Mouse (Mus musculus): ENCODE measurements at regions not wholly inside any gene's neighbourhood (a gene's known extent, or its start where the extent isn't known, plus 50 kb on each side); places are given as distances from the start of the nearest gene placed in this dataset.

DNA sequence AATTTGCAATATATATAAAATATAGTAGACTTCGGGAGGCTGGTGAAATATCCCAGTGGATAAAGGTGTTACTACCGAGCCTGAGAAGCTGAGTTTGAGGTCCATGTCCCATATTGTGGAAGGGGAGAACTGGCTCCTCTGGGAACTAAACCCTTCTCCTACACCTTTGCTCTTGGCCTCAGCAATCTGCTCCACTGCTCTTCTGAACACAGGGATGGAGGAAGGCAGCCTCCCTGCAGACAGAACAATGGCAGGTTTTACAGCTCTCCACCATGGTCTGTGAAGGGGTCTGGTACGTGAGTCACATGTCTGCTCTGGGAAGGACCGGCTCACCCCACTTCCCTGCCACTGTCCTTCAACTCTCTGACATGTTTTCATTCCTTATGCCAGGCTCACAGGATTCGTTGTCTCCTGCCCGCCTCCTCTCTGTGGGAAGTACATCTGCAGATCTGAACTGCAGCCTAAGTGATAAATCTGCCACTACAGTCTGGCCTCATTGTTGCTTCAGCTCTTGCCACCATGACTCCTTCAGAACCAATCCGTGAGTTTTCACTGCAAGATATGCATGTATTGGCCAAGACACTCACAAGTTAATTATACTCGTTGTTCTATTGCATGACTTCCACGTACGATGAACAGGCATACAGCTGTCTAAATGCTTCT lies 220.0 kb upstream of the Gm9767 start:
- no peak overlapping the region for H3K4me3 ChIP-seq
- WGBS: 58% methylated on average over 10 of the region's 10 CpGs
- ATAC-seq (ENCODE audit: insufficient number of reproducible peaks, low FRiP score, low TSS enrichment, low read depth): no peak
- H3K4me1 ChIP-seq: no peaks in the 10 kb centered on the region
- no peak overlapping the region for H3K4me2 ChIP-seq
- H3K27ac ChIP-seq: no peak overlapping the region
- H3K27me3 ChIP-seq: no peaks in the 10 kb centered on the region
- no peaks in the 10 kb centered on the region for H3K9me3 ChIP-seq
- H3K9ac ChIP-seq: no peak overlapping the region
- H3K36me3 ChIP-seq: no peaks in the 10 kb centered on the region

DNA sequence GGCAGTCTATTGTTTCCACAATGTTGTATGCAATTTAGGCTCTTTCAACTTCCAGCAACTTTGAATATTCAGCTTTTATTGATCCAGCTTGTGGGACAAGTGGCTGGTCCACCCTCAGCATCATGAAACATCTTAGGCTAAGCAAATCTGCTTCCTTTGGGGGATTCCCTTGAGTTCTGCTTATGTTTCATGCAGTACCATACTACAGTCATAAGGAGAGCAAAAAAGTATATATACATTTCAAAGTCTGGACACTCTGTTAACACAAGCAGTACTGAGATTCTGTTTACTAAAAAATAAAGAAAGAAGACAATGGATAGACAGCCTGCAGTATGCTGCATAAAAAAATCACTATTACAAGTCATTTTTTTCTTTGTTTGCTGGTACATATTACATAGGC lies 233.7 kb upstream of the Gm9767 start:
- Histone ChIP-seq H3K27ac (no peak overlapping the region), H3K4me1 (no peaks in the 10 kb centered on the region), H3K36me3 (no peaks in the 10 kb centered on the region), H3K9me3 (no peaks in the 10 kb centered on the region), H3K4me2 (no peak overlapping the region), H3K9ac (no peak overlapping the region), H3K4me3 (no peak overlapping the region), H3K27me3 (no peaks in the 10 kb centered on the region)
- ATAC-seq (ENCODE audit: insufficient number of reproducible peaks, low FRiP score, low TSS enrichment, low read depth): no peak

DNA sequence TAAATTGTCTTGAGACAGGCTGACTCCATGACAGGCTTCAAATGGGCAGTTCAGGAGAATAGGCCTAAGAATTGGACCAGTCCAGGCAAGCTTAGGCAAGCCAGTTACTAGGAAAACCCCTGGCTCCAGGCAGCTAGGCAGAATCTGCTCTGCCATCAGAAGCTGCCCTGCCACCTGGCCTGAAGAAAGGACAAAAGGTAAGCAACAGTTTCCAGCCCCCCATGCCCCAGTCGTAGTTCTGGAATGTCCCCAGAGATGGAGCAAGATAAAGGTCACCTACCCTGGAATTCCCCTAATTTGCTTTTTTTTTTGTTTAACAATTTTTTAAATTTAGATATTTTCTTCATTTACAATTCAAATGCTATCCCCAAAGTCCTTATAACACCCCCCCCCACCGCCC lies 248.8 kb upstream of the Gm9767 start:
- WGBS: 83% methylated on average over 2 of the region's 2 CpGs
- Histone ChIP-seq H3K27ac (no peak overlapping the region), H3K4me3 (no peak overlapping the region), H3K9ac (no peak overlapping the region), H3K9me3 (no peaks in the 10 kb centered on the region), H3K4me1 (no peaks in the 10 kb centered on the region), H3K27me3 (no peaks in the 10 kb centered on the region), H3K36me3 (no peaks in the 10 kb centered on the region), H3K4me2 (no peak overlapping the region)
- no peak for ATAC-seq (ENCODE audit: insufficient number of reproducible peaks, low FRiP score, low TSS enrichment, low read depth)

DNA sequence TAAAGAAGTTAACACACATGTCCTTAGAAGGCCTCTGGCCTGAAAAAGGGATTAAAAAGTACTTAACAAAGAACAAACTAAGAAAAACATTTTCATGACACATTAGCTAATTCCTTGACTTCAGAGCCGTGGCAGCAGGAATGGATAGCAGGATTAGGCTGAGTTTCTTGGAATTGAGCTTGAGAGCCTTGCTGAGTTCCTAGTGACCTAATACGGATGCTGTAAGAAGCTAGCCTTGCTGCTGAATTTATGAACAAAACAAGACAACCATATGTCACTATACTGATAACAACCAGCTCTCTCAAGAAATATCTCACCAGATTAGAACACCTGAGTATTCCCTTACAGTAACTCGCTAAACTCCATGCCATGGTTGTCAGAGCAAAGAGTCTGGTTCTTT lies 268.2 kb upstream of the Smlr1 start:
- no peaks in the 10 kb centered on the region for H3K4me1 ChIP-seq
- WGBS: 75% methylated on average over 3 of the region's 3 CpGs
- no peak overlapping the region for H3K4me2 ChIP-seq
- no peaks in the 10 kb centered on the region for H3K27me3 ChIP-seq
- H3K9me3 ChIP-seq: no peaks in the 10 kb centered on the region
- H3K4me3 ChIP-seq: no peak overlapping the region
- H3K27ac ChIP-seq: no peak overlapping the region
- H3K36me3 ChIP-seq: no peaks in the 10 kb centered on the region
- ATAC-seq (ENCODE audit: insufficient number of reproducible peaks, low FRiP score, low TSS enrichment, low read depth): no peak
- H3K9ac ChIP-seq: no peak overlapping the region

DNA sequence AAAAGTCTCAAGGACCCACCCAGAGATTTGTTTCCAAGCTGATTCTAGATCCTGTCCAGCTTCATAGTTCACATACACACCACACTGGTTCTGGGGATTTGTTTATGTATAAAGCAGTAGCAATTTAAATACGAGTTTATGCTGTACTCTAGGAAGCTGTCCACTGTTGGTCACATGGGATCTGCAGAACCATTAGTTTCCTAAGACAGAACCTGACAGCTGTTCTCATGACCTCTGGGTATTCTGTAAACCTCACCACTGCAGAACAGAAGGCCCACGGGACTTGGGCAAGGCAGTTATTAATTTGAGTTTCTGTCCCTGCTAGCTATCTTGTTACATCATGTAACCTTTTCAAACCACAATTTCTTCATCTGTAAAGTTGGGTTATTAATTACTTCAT lies 265.4 kb upstream of the Smlr1 start:
- no peak overlapping the region for H3K4me3 ChIP-seq
- H3K4me2 ChIP-seq: no peak overlapping the region
- H3K9me3 ChIP-seq: no peaks in the 10 kb centered on the region
- H3K27me3 ChIP-seq: no peaks in the 10 kb centered on the region
- no peak overlapping the region for H3K27ac ChIP-seq
- no peak overlapping the region for H3K9ac ChIP-seq
- H3K4me1 ChIP-seq: no peaks in the 10 kb centered on the region
- no peaks in the 10 kb centered on the region for H3K36me3 ChIP-seq
- WGBS: 68% methylated on average over 2 of the region's 2 CpGs
- no peak for ATAC-seq (ENCODE audit: insufficient number of reproducible peaks, low FRiP score, low TSS enrichment, low read depth)

DNA sequence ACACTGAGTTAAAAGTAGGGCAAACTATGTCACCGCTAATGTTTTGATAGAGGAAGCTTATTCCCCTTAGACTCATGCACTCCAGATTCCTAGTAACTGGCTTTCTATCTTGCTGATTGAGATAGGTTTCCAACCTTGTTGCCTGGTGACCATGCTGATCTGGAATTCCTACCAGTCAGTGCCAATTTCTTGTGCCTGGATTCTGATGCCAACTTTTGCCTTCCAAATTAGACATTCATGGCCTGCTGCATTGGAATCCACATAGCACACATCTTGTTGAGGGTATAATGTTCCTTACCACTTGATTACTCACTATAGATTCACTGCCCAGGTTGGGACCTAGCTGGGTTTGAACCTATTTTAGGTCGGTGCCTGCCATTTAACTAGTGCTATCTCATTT lies 262.8 kb upstream of the Smlr1 start:
- ATAC-seq (ENCODE audit: insufficient number of reproducible peaks, low FRiP score, low TSS enrichment, low read depth): no peak
- H3K36me3 ChIP-seq: no peaks in the 10 kb centered on the region
- 95% methylated on average over 2 of the region's 2 CpGs for WGBS
- H3K4me3 ChIP-seq: no peak overlapping the region
- H3K4me1 ChIP-seq: no peaks in the 10 kb centered on the region
- H3K27me3 ChIP-seq: no peaks in the 10 kb centered on the region
- no peak overlapping the region for H3K4me2 ChIP-seq
- H3K27ac ChIP-seq: no peak overlapping the region
- H3K9me3 ChIP-seq: no peaks in the 10 kb centered on the region
- H3K9ac ChIP-seq: no peak overlapping the region

DNA sequence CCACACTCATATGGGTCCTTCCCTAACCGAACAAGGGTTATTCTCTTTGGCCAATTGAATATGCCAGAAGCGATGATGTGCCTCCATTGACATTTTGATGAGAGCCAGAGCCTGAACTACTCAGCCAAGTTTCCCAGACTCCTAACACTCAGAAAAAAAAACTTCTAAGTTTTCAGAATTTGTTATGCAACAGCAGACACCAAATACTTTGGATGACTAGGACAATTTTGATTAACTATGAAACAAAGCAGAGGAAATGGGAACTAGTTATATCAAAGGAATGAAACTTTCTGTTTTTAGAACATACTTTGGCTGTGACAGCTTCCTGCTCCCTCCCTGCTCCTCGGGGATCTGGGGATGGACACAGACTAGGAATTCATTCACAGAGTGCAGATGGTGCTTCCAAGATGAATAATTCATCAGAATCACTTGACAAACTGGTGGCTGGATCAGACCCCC lies 254.3 kb upstream of the Smlr1 start:
- H3K36me3 ChIP-seq: no peaks in the 10 kb centered on the region
- no peaks in the 10 kb centered on the region for H3K27me3 ChIP-seq
- no peaks in the 10 kb centered on the region for H3K9me3 ChIP-seq
- H3K27ac ChIP-seq: no peak overlapping the region
- H3K4me3 ChIP-seq: no peak overlapping the region
- H3K4me1 ChIP-seq: no peaks in the 10 kb centered on the region
- no peak for ATAC-seq (ENCODE audit: insufficient number of reproducible peaks, low FRiP score, low TSS enrichment, low read depth)
- 53% methylated on average over 3 of the region's 3 CpGs for WGBS
- no peak overlapping the region for H3K4me2 ChIP-seq
- H3K9ac ChIP-seq: no peak overlapping the region

DNA sequence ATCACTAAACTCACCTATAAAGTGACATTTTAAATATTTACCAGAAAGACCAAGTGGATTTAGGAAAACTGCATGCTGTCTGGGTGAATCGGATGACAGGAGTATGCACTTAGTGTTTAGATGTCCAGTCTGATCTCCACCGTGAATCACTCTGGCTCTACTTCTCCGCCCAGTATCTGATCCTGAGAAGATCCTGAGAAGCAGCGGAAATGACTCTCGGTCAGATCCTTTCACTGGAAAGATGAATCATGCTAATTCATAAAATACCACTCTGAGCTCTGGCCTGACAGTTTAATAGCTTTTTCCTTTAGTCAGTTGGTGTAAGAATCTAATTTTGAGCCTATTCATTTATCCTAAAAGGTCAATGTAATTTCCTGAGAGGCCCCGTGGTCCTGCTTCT lies 252.6 kb upstream of the Smlr1 start:
- Histone ChIP-seq H3K4me1 (no peaks in the 10 kb centered on the region), H3K4me2 (no peak overlapping the region), H3K27me3 (no peaks in the 10 kb centered on the region), H3K27ac (no peak overlapping the region), H3K36me3 (no peaks in the 10 kb centered on the region), H3K9me3 (no peaks in the 10 kb centered on the region), H3K9ac (no peak overlapping the region), H3K4me3 (no peak overlapping the region)
- 79% methylated on average over 6 of the region's 6 CpGs for WGBS
- no peak for ATAC-seq (ENCODE audit: insufficient number of reproducible peaks, low FRiP score, low TSS enrichment, low read depth)

DNA sequence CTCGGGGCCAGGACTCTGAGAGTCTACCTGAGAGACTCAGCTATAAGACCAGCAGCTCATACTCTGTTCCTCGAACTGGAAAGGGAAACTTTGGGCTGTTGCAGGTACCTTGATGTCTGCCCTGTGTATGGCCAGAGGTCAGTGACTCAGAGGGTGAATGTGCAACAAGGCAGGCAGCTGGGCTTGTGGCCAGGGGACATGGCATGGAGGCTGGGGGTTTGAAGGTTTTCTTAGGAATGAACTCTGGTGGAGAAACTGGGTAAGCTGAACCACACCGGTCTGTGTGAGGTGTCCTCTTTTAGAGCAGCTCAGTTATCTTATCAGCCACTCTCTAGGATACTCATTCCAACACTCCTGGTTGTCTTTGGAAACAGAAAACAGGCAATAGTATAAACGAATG lies 251.9 kb upstream of the Smlr1 start:
- no peaks in the 10 kb centered on the region for H3K27me3 ChIP-seq
- H3K36me3 ChIP-seq: no peaks in the 10 kb centered on the region
- WGBS: 71% methylated on average over 4 of the region's 4 CpGs
- no peak overlapping the region for H3K9ac ChIP-seq
- H3K4me1 ChIP-seq: no peaks in the 10 kb centered on the region
- ATAC-seq (ENCODE audit: insufficient number of reproducible peaks, low FRiP score, low TSS enrichment, low read depth): no peak
- H3K4me2 ChIP-seq: no peak overlapping the region
- no peaks in the 10 kb centered on the region for H3K9me3 ChIP-seq
- H3K27ac ChIP-seq: no peak overlapping the region
- H3K4me3 ChIP-seq: no peak overlapping the region

DNA sequence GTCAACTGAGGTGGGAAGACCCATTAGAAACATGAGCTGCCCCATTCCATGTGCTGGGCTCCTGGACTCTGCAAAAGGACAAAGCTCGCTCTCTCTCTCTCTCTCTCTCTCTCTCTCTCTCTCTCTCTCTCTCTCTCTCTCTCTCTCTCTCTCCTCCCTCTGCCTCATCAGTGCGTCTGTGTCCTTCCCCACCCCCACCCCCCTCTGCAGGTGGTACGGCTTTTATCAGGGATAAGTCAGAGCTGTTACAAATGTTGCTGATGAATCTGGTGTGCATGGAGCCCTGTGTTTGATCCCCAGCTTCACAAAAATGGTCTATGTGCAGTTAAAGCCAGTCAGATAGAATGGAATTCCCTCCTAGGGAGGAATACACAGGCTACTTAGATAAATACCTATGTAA lies 247.8 kb upstream of the Smlr1 start:
- H3K9me3 ChIP-seq: no peaks in the 10 kb centered on the region
- no peaks in the 10 kb centered on the region for H3K27me3 ChIP-seq
- no peak overlapping the region for H3K9ac ChIP-seq
- ATAC-seq (ENCODE audit: insufficient number of reproducible peaks, low FRiP score, low TSS enrichment, low read depth): no peak
- no peaks in the 10 kb centered on the region for H3K4me1 ChIP-seq
- H3K4me2 ChIP-seq: no peak overlapping the region
- H3K27ac ChIP-seq: no peak overlapping the region
- H3K4me3 ChIP-seq: no peak overlapping the region
- WGBS: 55% methylated on average over 3 of the region's 3 CpGs
- no peaks in the 10 kb centered on the region for H3K36me3 ChIP-seq

DNA sequence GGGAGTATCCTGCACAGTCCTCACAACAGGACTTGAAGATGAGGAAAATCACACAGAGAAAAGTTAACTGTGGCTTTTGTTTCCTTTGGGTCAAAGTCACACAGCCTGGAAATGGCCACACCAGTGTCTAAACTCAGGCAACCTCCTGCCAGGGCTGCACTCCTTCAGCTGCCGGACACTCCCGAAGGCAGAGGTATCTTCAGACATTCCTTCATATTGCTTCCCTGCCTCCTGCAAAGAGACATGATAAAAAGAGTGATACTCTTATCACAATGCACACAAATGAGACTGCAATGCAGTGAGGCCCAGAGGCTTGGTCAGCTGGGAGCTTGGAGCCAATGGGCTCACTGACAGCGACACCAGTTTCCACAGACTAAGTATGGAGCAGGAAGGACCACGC lies 243.4 kb upstream of the Smlr1 start:
- Histone ChIP-seq H3K36me3 (no peaks in the 10 kb centered on the region), H3K4me2 (no peak overlapping the region), H3K9me3 (no peaks in the 10 kb centered on the region), H3K4me3 (no peak overlapping the region), H3K4me1 (no peaks in the 10 kb centered on the region), H3K9ac (no peak overlapping the region), H3K27ac (no peak overlapping the region), H3K27me3 (no peaks in the 10 kb centered on the region)
- WGBS: 91% methylated on average over 4 of the region's 4 CpGs
- no peak for ATAC-seq (ENCODE audit: insufficient number of reproducible peaks, low FRiP score, low TSS enrichment, low read depth)

DNA sequence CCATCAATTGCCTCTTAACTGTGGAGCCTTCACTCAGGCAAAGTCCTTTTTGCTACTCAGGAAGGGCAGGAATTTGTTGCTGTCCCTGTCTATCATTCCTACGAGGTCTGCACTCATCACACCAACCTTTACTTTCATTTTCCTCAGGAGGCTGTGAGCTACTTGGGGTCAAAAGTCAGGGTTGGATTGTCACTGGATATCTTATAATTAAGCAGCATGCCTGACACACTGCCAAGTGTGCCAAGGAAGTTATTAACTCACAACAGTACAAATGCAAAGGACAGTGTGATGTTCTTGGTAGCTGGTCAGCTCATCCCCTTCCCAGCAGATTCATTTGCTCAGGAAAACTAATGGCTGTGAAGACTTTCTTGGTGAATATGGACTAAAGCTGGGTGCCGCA lies 241.7 kb upstream of the Smlr1 start:
- H3K4me1 ChIP-seq: no peaks in the 10 kb centered on the region
- no peak overlapping the region for H3K4me2 ChIP-seq
- no peak overlapping the region for H3K4me3 ChIP-seq
- H3K9ac ChIP-seq: no peak overlapping the region
- 67% methylated on average over 2 of the region's 2 CpGs for WGBS
- no peak for ATAC-seq (ENCODE audit: insufficient number of reproducible peaks, low FRiP score, low TSS enrichment, low read depth)
- H3K27me3 ChIP-seq: no peaks in the 10 kb centered on the region
- no peaks in the 10 kb centered on the region for H3K9me3 ChIP-seq
- H3K36me3 ChIP-seq: no peaks in the 10 kb centered on the region
- H3K27ac ChIP-seq: no peak overlapping the region

DNA sequence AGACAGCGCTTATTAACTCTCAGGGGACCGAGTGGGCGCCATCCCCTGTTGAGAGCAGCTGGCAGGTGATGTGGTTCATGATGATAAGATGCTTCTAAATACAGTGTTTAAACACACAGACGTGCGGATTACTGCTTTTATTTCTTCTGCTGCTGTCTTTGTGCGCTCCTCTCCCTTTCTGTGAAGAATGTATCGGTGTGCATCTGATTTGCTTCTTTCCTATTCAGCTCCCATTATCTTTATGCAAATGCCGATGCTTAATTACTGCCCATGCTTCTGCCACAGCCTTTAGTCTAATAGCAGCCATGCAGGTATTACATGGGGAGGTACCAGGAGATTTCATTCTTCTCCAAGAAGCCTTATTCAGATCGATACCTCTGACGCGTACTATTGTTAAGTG lies 240.6 kb upstream of the Smlr1 start:
- Histone ChIP-seq H3K36me3 (no peaks in the 10 kb centered on the region), H3K9ac (no peak overlapping the region), H3K27ac (no peak overlapping the region), H3K4me3 (no peak overlapping the region), H3K4me1 (no peaks in the 10 kb centered on the region), H3K27me3 (no peaks in the 10 kb centered on the region), H3K4me2 (no peak overlapping the region), H3K9me3 (no peaks in the 10 kb centered on the region)
- 90% methylated on average over 11 of the region's 11 CpGs for WGBS
- ATAC-seq (ENCODE audit: insufficient number of reproducible peaks, low FRiP score, low TSS enrichment, low read depth): no peak

Measured in limb, embryonic 15.5 days (tissue).